Mouse (Mus musculus) liver, embryonic 12.5 days (tissue): ENCODE data around the gene Abhd16a. TPM values are rescaled to one million over a fixed set of nuclear protein-coding genes. Genes with fewer than 3 reads are reported as not detected.
A peak's percentile ranks its signal among the peaks of the same experiment; 100 is the strongest.

ENCODE experiments used
- ATAC-seq: fragments of 200-750 bp; cut with Nextera tagmentation; 2 replicates; pipeline ENCODE4 v1.8.0; 2017; ENCODE audit warnings: moderate number of reproducible peaks, mild to moderate bottlenecking, moderate library complexity
- H3K27ac ChIP-seq: fragments of 300-500 bp; sonication (generic); 2 replicates; pipeline ENCODE4 v1.5.1; 2016; ENCODE audit warnings: mild to moderate bottlenecking
- H3K27me3 ChIP-seq: fragments of 300-500 bp; sonication (generic); replicated peaks from 2 replicates; pipeline ENCODE4 v1.6.1; 2016; ENCODE audit warnings: mild to moderate bottlenecking, moderate library complexity
- H3K36me3 ChIP-seq: fragments of 300-500 bp; sonication (generic); 2 replicates; pipeline ENCODE4 v1.6.1; 2016; ENCODE audit warnings: mild to moderate bottlenecking, moderate library complexity
- H3K4me1 ChIP-seq: fragments of 300-500 bp; sonication (generic); 2 replicates; pipeline ENCODE4 v1.6.1; 2016
- H3K4me2 ChIP-seq: fragments of 300-500 bp; sonication (generic); 2 replicates; pipeline ENCODE4 v1.6.1; 2016; ENCODE audit warnings: mild to moderate bottlenecking, moderate library complexity
- H3K4me3 ChIP-seq: fragments of 300-500 bp; sonication (generic); 2 replicates; pipeline ENCODE4 v1.5.1; 2016; ENCODE audit warnings: mild to moderate bottlenecking, moderate library complexity
- H3K9ac ChIP-seq: fragments of 300-500 bp; sonication (generic); 2 replicates; pipeline ENCODE4 v1.6.1; 2016; ENCODE audit warnings: mild to moderate bottlenecking, moderate library complexity
- H3K9me3 ChIP-seq: fragments of 300-500 bp; sonication (generic); replicated peaks from 2 replicates; pipeline ENCODE4 v1.6.1; 2016; ENCODE audit warnings: mild to moderate bottlenecking, moderate library complexity
- WGBS: fragments of 180-500 bp; shearing (Covaris S2); methylation state at CpG from one replicate; pipeline ENCODE4 v1.1.7; 2016; ENCODE audit not compliant: insufficient replicate concordance; 5-methylcytosine and 5-hydroxymethylcytosine counted together
- polyA plus RNA-seq: library from polyadenylated mRNA; unstranded; fragments of >200 nt; fragmentation: Nextera tagmentation; extraction: Ambion mirVana; gene quantifications from 2 replicates; pipeline ENCODE4 v1.2.1, GENCODE M21; 2016

Abhd16a gene
- polyA plus RNA-seq, 1 experiment from 2014 or later, result 61.1 TPM

DNA sequence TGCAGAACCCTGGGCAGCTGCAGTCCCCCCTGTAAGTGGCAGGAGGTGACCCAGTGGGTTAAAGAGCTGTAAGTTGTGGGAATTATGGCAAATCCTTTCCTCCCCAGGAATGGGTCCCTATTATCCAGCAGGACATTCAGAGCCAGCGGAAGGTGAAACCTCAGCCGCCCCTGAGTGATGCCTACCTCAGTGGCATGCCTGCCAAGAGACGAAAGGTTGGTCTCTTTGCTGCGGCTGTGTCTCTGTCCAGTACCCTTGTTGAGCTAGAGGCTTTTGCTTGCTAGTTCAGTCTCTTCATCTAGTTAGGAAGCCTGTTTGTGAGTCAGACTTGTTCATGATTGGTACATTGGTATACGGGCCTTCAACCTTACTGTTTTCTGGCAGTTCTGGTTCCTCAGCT, 57.1 kb downstream of the Abhd16a start:
- H3K4me1 ChIP-seq, result peaks cover 4% of the 10 kb centered on the region; the same call in 1 of the 2 replicates
- H3K9ac ChIP-seq, result no peak overlapping the region
- H3K4me3 ChIP-seq, result no peak overlapping the region
- no peaks in the 10 kb centered on the region for H3K27me3 ChIP-seq
- H3K9me3 ChIP-seq, result no peaks in the 10 kb centered on the region
- no peak for ATAC-seq
- peaks cover 99% of the 10 kb centered on the region for H3K36me3 ChIP-seq
- H3K27ac ChIP-seq, result peak overlapping the region; percentile 1; the same call in 1 of the 2 replicates
- WGBS, result 87% methylated on average over 5 of the region's 5 CpGs
- no peak overlapping the region for H3K4me2 ChIP-seq

GRCm38 (mm10) chr17:35147348-35147747, 58.3 kb downstream of the Abhd16a start:
- Histone ChIP-seq H3K4me1 (peaks cover 9% of the 10 kb centered on the region; the same call in 1 of the 2 replicates), H3K36me3 (peaks cover 99% of the 10 kb centered on the region), H3K27ac (0 out of 2 replicates have a peak overlapping the region, but pooled peaks have one; percentile 13), H3K4me3 (no peak overlapping the region), H3K9me3 (no peaks in the 10 kb centered on the region), H3K9ac (no peak overlapping the region), H3K27me3 (no peaks in the 10 kb centered on the region), H3K4me2 (no peak overlapping the region)
- WGBS, result 65% methylated on average over 3 of the region's 3 CpGs
- ATAC-seq, result no peak

DNA sequence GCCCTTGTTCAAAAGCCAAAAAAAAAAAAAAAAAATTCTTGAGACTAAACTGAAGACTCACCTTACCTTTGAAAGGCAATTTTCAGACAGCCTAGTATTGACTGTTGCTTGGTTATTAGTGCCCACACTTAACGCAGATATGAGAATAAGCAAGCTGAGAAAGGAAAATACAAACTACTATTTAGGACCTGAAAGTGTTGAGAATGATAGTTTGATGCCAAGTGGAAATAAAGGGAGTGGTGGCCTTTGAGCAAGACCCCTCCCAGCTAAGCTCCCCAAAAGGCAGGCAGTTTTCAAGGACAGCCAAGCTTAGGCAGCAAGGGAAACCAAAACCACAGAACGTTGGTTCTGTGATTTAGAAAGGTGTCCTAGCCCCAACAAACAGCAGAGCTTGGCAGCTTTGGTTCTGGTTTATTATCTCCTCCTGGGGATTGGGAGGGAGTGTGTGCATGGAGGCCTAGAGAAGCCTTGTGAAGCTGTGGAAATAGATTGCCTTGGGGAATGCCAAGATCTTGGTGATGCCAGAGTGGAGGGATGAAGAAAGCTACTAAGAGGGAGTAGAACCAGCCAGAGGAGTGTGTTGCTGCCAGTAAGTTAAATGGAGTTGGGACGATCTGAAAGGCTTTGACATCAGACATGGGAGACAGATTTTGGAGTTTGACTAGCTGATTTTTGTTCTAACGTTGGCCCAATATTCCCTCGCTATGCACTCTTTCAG, 59.0 kb downstream of the Abhd16a start:
- Histone ChIP-seq H3K36me3 (peaks cover 99% of the 10 kb centered on the region), H3K27me3 (no peaks in the 10 kb centered on the region), H3K27ac (0 out of 2 replicates have a peak overlapping the region, but pooled peaks have one; percentile 7), H3K4me2 (no peak overlapping the region), H3K4me3 (no peak overlapping the region), H3K9ac (no peak overlapping the region), H3K9me3 (no peaks in the 10 kb centered on the region), H3K4me1 (peaks cover 9% of the 10 kb centered on the region; the same call in 1 of the 2 replicates)
- 63% methylated on average over 5 of the region's 5 CpGs for WGBS
- no peak for ATAC-seq

DNA sequence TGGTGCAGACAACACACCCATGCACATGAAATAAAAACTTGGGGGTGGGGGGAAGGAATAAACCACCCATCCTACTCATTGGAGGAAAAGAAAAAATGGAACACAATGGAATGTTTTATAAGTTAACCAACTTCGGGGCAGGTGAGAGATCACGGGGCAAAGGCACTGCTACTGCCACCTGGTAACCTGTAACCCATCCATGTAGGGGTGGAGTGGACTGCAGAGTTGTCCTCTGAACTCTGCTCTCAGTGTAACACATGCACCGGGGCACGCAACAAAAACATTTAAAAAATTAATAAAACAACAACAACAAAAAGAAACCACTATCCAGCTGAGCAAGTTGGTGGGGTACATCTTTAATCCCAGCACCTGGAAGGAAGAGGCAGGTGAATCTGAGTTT, 63.1 kb downstream of the Abhd16a start:
- ATAC-seq, result no peak
- WGBS, result 90% methylated on average over 4 of the region's 4 CpGs
- peaks cover 9% of the 10 kb centered on the region; the same call in 1 of the 2 replicates for H3K4me1 ChIP-seq

More for the DNA sequence above, 63.1 kb downstream of the Abhd16a start:
- peaks cover 99% of the 10 kb centered on the region for H3K36me3 ChIP-seq
- H3K4me2 ChIP-seq, result no peak overlapping the region
- no peak overlapping the region for H3K9ac ChIP-seq
- no peaks in the 10 kb centered on the region for H3K9me3 ChIP-seq
- H3K4me3 ChIP-seq, result no peak overlapping the region
- H3K27ac ChIP-seq, result no peak overlapping the region
- H3K27me3 ChIP-seq, result no peaks in the 10 kb centered on the region

Other genes with a start within 250 kb of the Abhd16a start
- 34.0 and 39.5 TPM in 2 replicates for gene Skiv2l, start 239.1 kb upstream of the Abhd16a start, polyA plus RNA-seq
- 69.3 and 72.0 TPM in 2 replicates for gene Nelfe, start 238.9 kb upstream of the Abhd16a start, polyA plus RNA-seq
- gene Cfb, start 226.7 kb upstream of the Abhd16a start, polyA plus RNA-seq, result 83.5 and 85.0 TPM in 2 replicates
- gene Zbtb12, start 209.8 kb upstream of the Abhd16a start, polyA plus RNA-seq, result 1.8 and 1.9 TPM in 2 replicates
- not detected in 2 replicates for gene Gm20547, start 207.2 kb upstream of the Abhd16a start, polyA plus RNA-seq
- 7.9 and 8.2 TPM in 2 replicates for gene C2, start 191.0 kb upstream of the Abhd16a start, polyA plus RNA-seq
- 27.1 and 32.8 TPM in 2 replicates for gene Ehmt2, start 190.8 kb upstream of the Abhd16a start, polyA plus RNA-seq
- 0.75 and 0.79 TPM in 2 replicates for gene Slc44a4, start 174.8 kb upstream of the Abhd16a start, polyA plus RNA-seq
- gene Neu1, start 158.0 kb upstream of the Abhd16a start, polyA plus RNA-seq, result 16.9 and 17.3 TPM in 2 replicates
- 0.11 and 0.21 TPM in 2 replicates for gene Hspa1b, start 130.0 kb upstream of the Abhd16a start, polyA plus RNA-seq
- gene Gm20481, start 119.4 kb upstream of the Abhd16a start, polyA plus RNA-seq, result 0.73 TPM in 1 of 2 replicates, not detected in the other
- 2.8 and 5.0 TPM in 2 replicates for gene Hspa1a, start 117.1 kb upstream of the Abhd16a start, polyA plus RNA-seq
- gene Hspa1l, start 116.6 kb upstream of the Abhd16a start, polyA plus RNA-seq, result 0.38 and 0.49 TPM in 2 replicates
- gene Lsm2, start 107.4 kb upstream of the Abhd16a start, polyA plus RNA-seq, result 202 and 215 TPM in 2 replicates
- 208 and 211 TPM in 2 replicates for gene Vars, start 88.3 kb upstream of the Abhd16a start, polyA plus RNA-seq
- 0.10 and 0.15 TPM in 2 replicates for gene Vwa7, start 72.7 kb upstream of the Abhd16a start, polyA plus RNA-seq
- 2.8 and 3.4 TPM in 2 replicates for gene Sapcd1, start 61.2 kb upstream of the Abhd16a start, polyA plus RNA-seq
- gene Msh5, start 42.5 kb upstream of the Abhd16a start, polyA plus RNA-seq, result 4.0 and 4.8 TPM in 2 replicates
- gene Clic1, start 39.3 kb upstream of the Abhd16a start, polyA plus RNA-seq, result 160 and 162 TPM in 2 replicates
- gene Ddah2, start 30.2 kb upstream of the Abhd16a start, polyA plus RNA-seq, result 49.0 and 49.1 TPM in 2 replicates
- 0.41 and 0.44 TPM in 2 replicates for gene Ly6g6c, start 23.9 kb upstream of the Abhd16a start, polyA plus RNA-seq
- 7.3 and 8.7 TPM in 2 replicates for gene Mpig6b, start 23.1 kb upstream of the Abhd16a start, polyA plus RNA-seq
- gene Ly6g6e, start 12.4 kb upstream of the Abhd16a start, polyA plus RNA-seq, result 0.23 TPM in 1 of 2 replicates, not detected in the other
- 0.36 and 0.53 TPM in 2 replicates for gene Ly6g6d, start 11.2 kb upstream of the Abhd16a start, polyA plus RNA-seq
- 10.2 and 10.5 TPM in 2 replicates for gene Ly6g6f, start 3.7 kb upstream of the Abhd16a start, polyA plus RNA-seq
- gene Ly6g5c, start 19.0 kb downstream of the Abhd16a start, polyA plus RNA-seq, result not detected in 2 replicates
- gene Ly6g5b, start 26.2 kb downstream of the Abhd16a start, polyA plus RNA-seq, result 0.55 and 0.81 TPM in 2 replicates
- gene Gpank1, start 32.2 kb downstream of the Abhd16a start, polyA plus RNA-seq, result 16.5 and 19.6 TPM in 2 replicates
- 187 and 192 TPM in 2 replicates for gene Csnk2b, start 32.8 kb downstream of the Abhd16a start, polyA plus RNA-seq
- 3.7 and 4.3 TPM in 2 replicates for gene D17H6S53E, start 37.1 kb downstream of the Abhd16a start, polyA plus RNA-seq
- gene Apom, start 42.8 kb downstream of the Abhd16a start, polyA plus RNA-seq, result 482 and 508 TPM in 2 replicates
- 29.1 and 35.5 TPM in 2 replicates for gene Bag6, start 45.9 kb downstream of the Abhd16a start, polyA plus RNA-seq
- gene Prrc2a, start 75.6 kb downstream of the Abhd16a start, polyA plus RNA-seq, result 83.0 and 86.8 TPM in 2 replicates
- gene Aif1, start 86.8 kb downstream of the Abhd16a start, polyA plus RNA-seq, result 10.5 and 11.6 TPM in 2 replicates
- 20.8 and 23.7 TPM in 2 replicates for gene Lst1, start 99.2 kb downstream of the Abhd16a start, polyA plus RNA-seq
- gene Ltb, start 105.2 kb downstream of the Abhd16a start, polyA plus RNA-seq, result 1.2 and 1.3 TPM in 2 replicates
- gene Tnf, start 112.7 kb downstream of the Abhd16a start, polyA plus RNA-seq, result 0.33 and 0.36 TPM in 2 replicates
- 0.12 TPM in 1 of 2 replicates, not detected in the other for gene Lta, start 116.1 kb downstream of the Abhd16a start, polyA plus RNA-seq
- gene Gm16181, start 131.6 kb downstream of the Abhd16a start, polyA plus RNA-seq, result 0.42 TPM in 1 of 2 replicates, not detected in the other
- gene Atp6v1g2, start 144.4 kb downstream of the Abhd16a start, polyA plus RNA-seq, result 1.3 and 1.8 TPM in 2 replicates
- gene Nfkbil1, start 146.5 kb downstream of the Abhd16a start, polyA plus RNA-seq, result 5.7 and 6.4 TPM in 2 replicates
- 258 and 267 TPM in 2 replicates for gene Ddx39b, start 152.5 kb downstream of the Abhd16a start, polyA plus RNA-seq
- 66.8 and 72.5 TPM in 2 replicates for gene H2-D1, start 173.5 kb downstream of the Abhd16a start, polyA plus RNA-seq
- gene H2-Q1, start 231.1 kb downstream of the Abhd16a start, polyA plus RNA-seq, result 0.93 and 1.0 TPM in 2 replicates